Mouse (Mus musculus) embryonic facial prominence, embryonic 14.5 days (tissue): ENCODE measurements at regions not wholly inside any gene's neighbourhood (a gene's known extent, or its start where the extent isn't known, plus 50 kb on each side); places are given as distances from the start of the nearest gene placed in this dataset.

Experiments
- ATAC-seq: fragments of 200-750 bp; cut with Nextera tagmentation; 2 replicates; pipeline ENCODE4 v1.8.0; 2017; ENCODE audit warnings: low read depth, moderate number of reproducible peaks, moderate TSS enrichment
- DNase-seq: peaks from one replicate; pipeline ENCODE4 v3.0.0-alpha.2; 2015; ENCODE audit warnings: low spot score
- H3K27ac ChIP-seq: fragments of 300-500 bp; sonication (generic); replicated peaks from 2 replicates; pipeline ENCODE4 v1.5.1; 2014; ENCODE audit warnings: low read depth, mild to moderate bottlenecking, low read length, moderate library complexity
- H3K27me3 ChIP-seq: fragments of 300-500 bp; sonication (generic); replicated peaks from 2 replicates; pipeline ENCODE4 v1.6.1; 2014; ENCODE audit warnings: low read length; ENCODE audit not compliant: control insufficient read depth, insufficient read depth
- H3K36me3 ChIP-seq: fragments of 300-500 bp; sonication (generic); 2 replicates; pipeline ENCODE4 v1.6.1; 2014; ENCODE audit warnings: low read length, mixed read lengths; ENCODE audit not compliant: control insufficient read depth, insufficient read depth
- H3K4me1 ChIP-seq: fragments of 300-500 bp; sonication (generic); 2 replicates; pipeline ENCODE4 v1.6.1; 2014; ENCODE audit warnings: antibody characterized with exemption, low read length; ENCODE audit not compliant: control insufficient read depth, insufficient read depth
- H3K4me2 ChIP-seq: fragments of 300-500 bp; sonication (generic); 2 replicates; pipeline ENCODE4 v1.6.1; 2014; ENCODE audit warnings: low read depth, mild to moderate bottlenecking, low read length, moderate library complexity, mixed read lengths
- H3K4me3 ChIP-seq: fragments of 300-500 bp; sonication (generic); 2 replicates; pipeline ENCODE4 v1.5.1; 2014; ENCODE audit warnings: low read depth, mild to moderate bottlenecking, low read length
- H3K9ac ChIP-seq: fragments of 300-500 bp; sonication (generic); 2 replicates; pipeline ENCODE4 v1.6.1; 2014; ENCODE audit warnings: low read depth, mild to moderate bottlenecking, low read length, moderate library complexity, mixed read lengths
- H3K9me3 ChIP-seq: fragments of 300-500 bp; sonication (generic); 2 replicates; pipeline ENCODE4 v1.6.1; 2016; ENCODE audit warnings: low read length; ENCODE audit not compliant: control insufficient read depth
- WGBS: fragments of 180-500 bp; shearing (Covaris S2); extraction: QIAGEN DNeasy Blood & Tissue Kit; methylation state at CpG from one replicate; pipeline ENCODE4 v1.1.7; 2014; 5-methylcytosine and 5-hydroxymethylcytosine counted together

DNA sequence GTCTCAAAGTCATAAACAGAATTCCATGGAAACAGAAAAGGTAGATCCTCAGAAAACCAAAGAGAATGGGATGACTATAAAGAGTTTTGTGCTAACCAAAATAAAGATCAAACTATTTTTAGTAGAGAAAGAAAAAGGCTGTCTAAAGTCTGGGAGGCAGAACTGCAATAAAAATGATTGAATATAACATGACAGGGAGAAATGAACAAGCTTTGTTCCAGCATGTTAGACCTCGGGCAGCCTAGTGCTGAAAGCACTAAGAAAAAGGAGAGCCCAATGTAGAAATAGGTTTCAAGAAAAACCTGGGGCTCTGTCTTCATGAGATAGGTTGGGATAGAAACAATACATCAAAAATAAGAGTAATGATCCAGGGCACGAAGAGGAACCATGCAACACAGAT, 135.4 kb upstream of the Pcdh7 start:
- H3K4me3 ChIP-seq = no peak overlapping the region
- H3K27ac ChIP-seq = no peak overlapping the region
- no peak overlapping the region for H3K9ac ChIP-seq
- no peak for DNase-seq
- no peaks in the 10 kb centered on the region for H3K4me1 ChIP-seq
- no peaks in the 10 kb centered on the region for H3K27me3 ChIP-seq
- no peaks in the 10 kb centered on the region for H3K9me3 ChIP-seq
- ATAC-seq = no peak
- H3K36me3 ChIP-seq = no peaks in the 10 kb centered on the region
- 58% methylated on average over 2 of the region's 2 CpGs for WGBS
- H3K4me2 ChIP-seq = no peak overlapping the region

DNA sequence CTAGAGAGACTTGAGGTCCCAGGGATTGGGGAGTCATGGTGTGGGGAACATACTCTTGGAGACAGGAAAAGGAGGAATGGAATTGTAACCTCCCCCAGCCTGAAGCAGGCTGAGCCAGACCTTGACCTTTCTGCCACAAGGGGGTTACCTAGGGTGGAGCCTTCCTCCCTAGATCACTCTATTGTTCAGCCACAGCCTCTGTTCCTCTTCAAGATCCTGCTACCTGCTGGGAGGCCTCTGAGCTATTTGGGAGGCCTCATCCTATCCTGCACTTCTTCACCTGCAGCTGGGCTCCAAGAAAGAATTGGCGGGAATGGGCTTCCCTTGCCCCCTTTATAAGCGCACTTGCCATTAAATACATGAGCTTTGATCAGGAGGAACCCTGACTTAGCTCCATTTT, 130.8 kb upstream of the Pcdh7 start:
- 70% methylated on average over 2 of the region's 2 CpGs for WGBS
- Histone ChIP-seq H3K4me3 (no peak overlapping the region), H3K4me1 (no peaks in the 10 kb centered on the region), H3K4me2 (no peak overlapping the region), H3K9ac (no peak overlapping the region), H3K36me3 (no peaks in the 10 kb centered on the region), H3K27ac (no peak overlapping the region), H3K9me3 (no peaks in the 10 kb centered on the region), H3K27me3 (no peaks in the 10 kb centered on the region)
- no peak for DNase-seq
- no peak for ATAC-seq

DNA sequence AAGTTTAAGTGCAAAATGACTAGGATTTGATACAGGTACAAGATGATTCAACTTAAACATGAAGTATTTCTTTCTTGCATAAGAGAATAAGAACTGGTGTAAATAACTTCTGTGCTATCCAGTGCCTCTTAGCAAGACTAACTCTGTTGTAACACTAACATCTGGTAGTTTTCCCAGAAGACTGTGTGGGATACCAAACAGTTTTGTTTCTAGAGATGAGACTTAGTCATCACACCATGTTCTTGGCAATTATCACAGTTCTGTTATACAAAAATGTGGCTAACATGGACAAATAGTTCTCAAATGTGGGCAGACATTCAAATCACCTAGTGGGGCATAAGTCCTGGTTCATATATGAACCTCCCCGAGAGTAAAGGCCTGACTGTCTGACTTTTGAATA, 121.8 kb upstream of the Pcdh7 start:
- WGBS = 81% methylated on average over 1 of the region's 1 CpGs
- Histone ChIP-seq H3K27me3 (no peaks in the 10 kb centered on the region), H3K27ac (no peak overlapping the region), H3K36me3 (no peaks in the 10 kb centered on the region), H3K9me3 (no peaks in the 10 kb centered on the region), H3K4me1 (no peaks in the 10 kb centered on the region), H3K9ac (no peak overlapping the region), H3K4me3 (no peak overlapping the region), H3K4me2 (no peak overlapping the region)
- ATAC-seq (no peak), DNase-seq (peak; percentile 5)

DNA sequence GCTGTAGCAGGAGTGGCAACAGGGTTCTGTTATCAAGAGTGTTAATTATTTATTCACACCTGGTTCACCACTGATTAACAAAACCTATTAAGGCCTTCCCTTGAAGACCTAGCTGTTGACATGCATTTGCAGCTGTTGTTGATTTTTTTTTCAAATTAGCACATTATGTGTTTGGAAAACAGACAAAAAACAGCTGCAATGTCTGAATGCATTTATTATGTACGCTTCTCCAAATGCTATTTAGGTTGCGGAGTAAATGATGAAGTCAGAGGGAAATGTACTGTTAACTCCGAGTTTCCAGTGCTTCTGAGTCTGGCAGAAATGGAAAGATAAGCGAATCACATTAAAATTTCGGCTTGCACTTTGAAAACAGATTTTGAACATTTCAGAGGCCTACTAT, 120.7 kb upstream of the Pcdh7 start:
- ATAC-seq = no peak

DNA sequence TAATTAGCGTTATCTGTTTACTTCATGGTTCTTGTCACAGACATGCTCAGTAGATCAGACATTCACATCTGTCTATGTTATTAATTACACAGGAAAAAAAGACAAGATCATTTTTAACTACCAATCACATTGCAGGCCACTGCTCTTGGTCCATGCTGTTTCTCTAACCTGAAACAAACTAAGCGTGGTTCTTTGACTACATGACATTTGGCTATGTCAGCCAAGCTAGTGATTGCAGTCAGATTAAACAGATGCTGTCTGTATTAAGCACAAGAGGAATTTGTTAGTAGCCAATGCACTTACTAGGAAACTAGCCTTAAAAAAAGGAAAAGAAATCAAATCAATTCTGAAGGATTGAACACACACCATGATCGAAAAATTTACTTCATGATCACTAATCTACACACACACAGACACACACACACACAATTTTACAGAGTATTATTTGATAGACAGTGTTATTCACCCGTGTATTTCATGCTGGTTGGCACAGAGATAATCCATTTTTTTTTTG, 119.5 kb upstream of the Pcdh7 start:
- Histone ChIP-seq H3K9me3 (no peaks in the 10 kb centered on the region), H3K36me3 (no peaks in the 10 kb centered on the region), H3K27me3 (no peaks in the 10 kb centered on the region), H3K4me1 (no peaks in the 10 kb centered on the region), H3K4me3 (no peak overlapping the region), H3K27ac (no peak overlapping the region), H3K9ac (no peak overlapping the region), H3K4me2 (no peak overlapping the region)
- 70% methylated on average over 4 of the region's 4 CpGs for WGBS
- ATAC-seq = no peak
- DNase-seq = no peak

More for the DNA sequence above, 120.7 kb upstream of the Pcdh7 start:
- no peaks in the 10 kb centered on the region for H3K27me3 ChIP-seq
- no peak overlapping the region for H3K4me2 ChIP-seq
- H3K36me3 ChIP-seq = no peaks in the 10 kb centered on the region
- no peak overlapping the region for H3K4me3 ChIP-seq
- DNase-seq = peak; percentile 5
- no peak overlapping the region for H3K27ac ChIP-seq
- 66% methylated on average over 5 of the region's 5 CpGs for WGBS
- H3K9ac ChIP-seq = no peak overlapping the region
- no peaks in the 10 kb centered on the region for H3K9me3 ChIP-seq
- H3K4me1 ChIP-seq = no peaks in the 10 kb centered on the region
